In genomic region chr6:33892142-33892541, GRCm38 (mm10) we compare ENCODE assay signal across 20 mouse cellular contexts.
DNase-seq lines count a peak whose midpoint lies in the region; ATAC-seq and TF ChIP-seq lines count a peak whose summit lies in the region.
"Had no signal": no experiment of that assay in that cellular context is flagged by ENCODE, and none has a peak within 500 bp of the region (broad histone marks: within the 10 kb centered on the region; RNA-seq: fewer than 3 reads in every experiment).

No protein-coding gene starts in this region.

- no peak overlapping the region for H3K4me2 ChIP-seq in heart, embryonic 13.5 days
- H3K4me2 ChIP-seq in heart, embryonic 12.5 days, result no peak overlapping the region
- no peak overlapping the region for H3K4me2 ChIP-seq in kidney, embryonic 16.5 days (replicated peaks; ENCODE audit: low read depth, low read length)
- H3K4me2 ChIP-seq in myocyte (ENCODE audit: low read depth), result no peak overlapping the region
- H3K4me2 ChIP-seq: embryonic facial prominence, embryonic 15.5 days; hindbrain, embryonic 12.5 days; midbrain, embryonic 15.5 days had no signal

- TF ChIP-seq POLR2A in myocyte (IDR thresholded peaks at IDR 0.05; ENCODE audit: insufficient read length, low read depth), result no peak

- no peak overlapping the region for H3K4me3 ChIP-seq in heart, embryonic 13.5 days
- H3K4me3 ChIP-seq in heart, embryonic 12.5 days, result no peak overlapping the region
- H3K4me3 ChIP-seq in kidney, embryonic 16.5 days (ENCODE audit: low read length), result no peak overlapping the region
- H3K4me3 ChIP-seq in myocyte, result no peak overlapping the region
- H3K4me3 ChIP-seq: embryonic facial prominence, embryonic 15.5 days; hindbrain, embryonic 12.5 days; midbrain, embryonic 15.5 days had no signal

- no peaks in the 10 kb centered on the region for H3K27me3 ChIP-seq in heart, embryonic 13.5 days (replicated peaks)
- no peaks in the 10 kb centered on the region for H3K27me3 ChIP-seq in heart, embryonic 12.5 days (replicated peaks)
- no peaks in the 10 kb centered on the region for H3K27me3 ChIP-seq in kidney, embryonic 16.5 days (ENCODE audit: insufficient read depth, low read length)
- no peaks in the 10 kb centered on the region for H3K27me3 ChIP-seq in myocyte (ENCODE audit: control insufficient read depth, insufficient read depth, insufficient read length)
- H3K27me3 ChIP-seq: embryonic facial prominence, embryonic 15.5 days; hindbrain, embryonic 12.5 days; midbrain, embryonic 15.5 days had no signal

- H3K79me2 ChIP-seq in myocyte (ENCODE audit: control insufficient read depth, insufficient read depth), result no peaks in the 10 kb centered on the region

- no peak for ATAC-seq in heart, embryonic 13.5 days (ENCODE audit: extremely low read depth, insufficient number of reproducible peaks, low FRiP score, low TSS enrichment)
- ATAC-seq in heart, embryonic 12.5 days (ENCODE audit: insufficient number of reproducible peaks, low FRiP score), result no peak
- ATAC-seq in kidney, embryonic 16.5 days (ENCODE audit: low FRiP score, low TSS enrichment), result no peak
- ATAC-seq: midbrain, embryonic 15.5 days had no signal

- H3ac ChIP-seq in myocyte (ENCODE audit: control insufficient read depth, insufficient read length), result no peak overlapping the region

- H3K4me1 ChIP-seq in heart, embryonic 13.5 days, result peaks cover 25% of the 10 kb centered on the region
- peaks cover 13% of the 10 kb centered on the region for H3K4me1 ChIP-seq in heart, embryonic 12.5 days (replicated peaks)
- H3K4me1 ChIP-seq in kidney, embryonic 16.5 days (ENCODE audit: insufficient read depth, low read length), result peaks cover 8% of the 10 kb centered on the region; the same call in 1 of the 2 replicates
- H3K4me1 ChIP-seq: embryonic facial prominence, embryonic 15.5 days; hindbrain, embryonic 12.5 days; midbrain, embryonic 15.5 days had no signal

- intact Hi-C loops in left cerebral cortex, postnatal 14 days (cut with DNase I), result no loop called here

- peak; percentile 8 to 13 for DNase-seq in kidney, postnatal 4 days
- peak; percentile 83 for DNase-seq in Muller cell, postnatal 12 days (ENCODE audit: inconsistent ontology term)
- DNase-seq in left cerebral cortex, postnatal 14 days (ENCODE audit: low spot score in 2 of 2), result no peak
- DNase-seq: adrenal gland, postnatal 25 days; cerebellum, adult 11 months; cerebellum, postnatal 14 days; kidney, adult 8-10 months; layer of hippocampus, postnatal 36 days; lung, postnatal 14 days; right cerebral cortex, postnatal 14 days; spleen, adult 18-20 months; thymus, postnatal 4 days had no signal

- 0 out of 2 replicates have a peak overlapping the region, but pooled peaks have one; percentile 10 for H3K27ac ChIP-seq in heart, embryonic 13.5 days (replicated peaks)
- H3K27ac ChIP-seq in heart, embryonic 12.5 days (ENCODE audit: poor library complexity, severe bottlenecking), result no peak overlapping the region; the same call in 1 of the 2 replicates
- H3K27ac ChIP-seq in kidney, embryonic 16.5 days (ENCODE audit: low read length), result no peak overlapping the region
- H3K27ac ChIP-seq: embryonic facial prominence, embryonic 15.5 days; hindbrain, embryonic 12.5 days; liver, embryonic 14.5 days; midbrain, embryonic 15.5 days had no signal

- 28% methylated on average over 2 of the region's 2 CpGs for WGBS in heart, embryonic 13.5 days
- WGBS in heart, embryonic 12.5 days, result 37% methylated on average over 2 of the region's 2 CpGs
- 46% methylated on average over 2 of the region's 2 CpGs for WGBS in kidney, embryonic 16.5 days

- H3K9ac ChIP-seq in heart, embryonic 13.5 days, result no peak overlapping the region
- no peak overlapping the region for H3K9ac ChIP-seq in heart, embryonic 12.5 days
- H3K9ac ChIP-seq in kidney, embryonic 16.5 days (replicated peaks; ENCODE audit: low read length), result no peak overlapping the region
- H3K9ac ChIP-seq: embryonic facial prominence, embryonic 15.5 days; hindbrain, embryonic 12.5 days; liver, embryonic 14.5 days; midbrain, embryonic 15.5 days had no signal

- no peaks in the 10 kb centered on the region for H3K36me3 ChIP-seq in heart, embryonic 13.5 days
- H3K36me3 ChIP-seq in heart, embryonic 12.5 days, result no peaks in the 10 kb centered on the region
- no peaks in the 10 kb centered on the region for H3K36me3 ChIP-seq in kidney, embryonic 16.5 days (ENCODE audit: insufficient read depth, low read length)
- no peaks in the 10 kb centered on the region for H3K36me3 ChIP-seq in myocyte (ENCODE audit: control insufficient read depth, insufficient read depth)
- H3K36me3 ChIP-seq: embryonic facial prominence, embryonic 15.5 days; hindbrain, embryonic 12.5 days; midbrain, embryonic 15.5 days had no signal

- no peaks in the 10 kb centered on the region for H3K9me3 ChIP-seq in heart, embryonic 13.5 days
- no peaks in the 10 kb centered on the region for H3K9me3 ChIP-seq in heart, embryonic 12.5 days (replicated peaks)
- no peaks in the 10 kb centered on the region for H3K9me3 ChIP-seq in kidney, embryonic 16.5 days (ENCODE audit: low read length)
- H3K9me3 ChIP-seq: embryonic facial prominence, embryonic 15.5 days; hindbrain, embryonic 12.5 days; midbrain, embryonic 15.5 days had no signal

TF ChIP-seq in myocyte, 11 proteins besides CTCF, POLR2A, EP300 and RAD21:
- TF ChIP-seq MYOG (IDR thresholded peaks at IDR 0.05; ENCODE audit: control insufficient read depth in 1 of 3, insufficient read depth in 1 of 3, insufficient read length in 2 of 3, low read depth in 2 of 3) (peak in 1 of 3 experiments; percentile 2), MYOD1 (IDR thresholded peaks at IDR 0.05; ENCODE audit: control insufficient read depth in 1 of 3, insufficient read length in 2 of 3, low read depth in 2 of 3) (peak in 2 of 3 experiments; percentile 18 to 35), SRF (IDR thresholded peaks at IDR 0.05; ENCODE audit: control insufficient read depth, insufficient read length, low read depth) (no peak)
TF ChIP-seq in myocyte: peak in this region for 2.

Comparison
In these comparisons a context has a peak if more than half of its experiments do, and no peak if none do; other contexts are left out.
1. DNase-seq: peak in kidney, postnatal 4 days (2 of 2) and Muller cell, postnatal 12 days (single experiment); none in left cerebral cortex, postnatal 14 days (0 of 2).